In genomic region chr5:92640861-92641260, GRCm38 (mm10) we compare ENCODE assay signal across 25 mouse cellular contexts. TPM values are rescaled to one million over a fixed set of nuclear protein-coding genes. Genes with fewer than 3 reads are reported as not detected.
A peak's percentile ranks its signal among the peaks of the same experiment; 100 is the strongest.
DNase-seq lines count a peak whose midpoint lies in the region; ATAC-seq and TF ChIP-seq lines count a peak whose summit lies in the region.
"Had no signal": no experiment of that assay in that cellular context is flagged by ENCODE, and none has a peak within 500 bp of the region (broad histone marks: within the 10 kb centered on the region; RNA-seq: fewer than 3 reads in every experiment).

No protein-coding gene starts in this region.

- H3K27me3 ChIP-seq in heart, embryonic 10.5 days (ENCODE audit: insufficient read depth, poor library complexity, severe bottlenecking), result no peaks in the 10 kb centered on the region
- no peaks in the 10 kb centered on the region for H3K27me3 ChIP-seq in kidney, adult 2 months (replicated peaks; ENCODE audit: control insufficient read depth, insufficient read depth, low read length)
- H3K27me3 ChIP-seq in kidney, embryonic 16.5 days (ENCODE audit: insufficient read depth, low read length), result no peaks in the 10 kb centered on the region
- H3K27me3 ChIP-seq in kidney, embryonic 15.5 days, result no peaks in the 10 kb centered on the region
- no peaks in the 10 kb centered on the region for H3K27me3 ChIP-seq in liver, adult 2 months (ENCODE audit: control insufficient read depth, insufficient read depth, low read length)
- H3K27me3 ChIP-seq: CH12.LX; embryonic facial prominence, embryonic 12.5 days; forebrain, embryonic 13.5 days had no signal

- no peak overlapping the region for H3K27ac ChIP-seq in heart, embryonic 10.5 days
- no peak overlapping the region for H3K27ac ChIP-seq in kidney, adult 2 months (ENCODE audit: insufficient read depth, low read depth, low read length)
- no peak overlapping the region for H3K27ac ChIP-seq in kidney, embryonic 16.5 days (ENCODE audit: low read length)
- no peak overlapping the region for H3K27ac ChIP-seq in kidney, embryonic 15.5 days
- H3K27ac ChIP-seq in liver, adult 2 months (replicated peaks; ENCODE audit: insufficient read depth, low read depth, low read length), result no peak overlapping the region
- H3K27ac ChIP-seq: embryonic facial prominence, embryonic 10.5 days; embryonic facial prominence, embryonic 12.5 days; forebrain, embryonic 13.5 days had no signal

- no peak overlapping the region for H3K4me3 ChIP-seq in heart, embryonic 10.5 days
- no peak overlapping the region for H3K4me3 ChIP-seq in kidney, adult 2 months (ENCODE audit: insufficient read depth, low read depth, low read length)
- H3K4me3 ChIP-seq in kidney, embryonic 16.5 days (ENCODE audit: low read length), result no peak overlapping the region
- H3K4me3 ChIP-seq in kidney, embryonic 15.5 days (replicated peaks), result no peak overlapping the region
- no peak overlapping the region for H3K4me3 ChIP-seq in liver, adult 2 months (ENCODE audit: insufficient read depth, low read depth, low read length)
- H3K4me3 ChIP-seq: embryonic facial prominence, embryonic 10.5 days; embryonic facial prominence, embryonic 12.5 days; forebrain, embryonic 13.5 days had no signal

- DNase-seq in heart, embryonic 10.5 days (ENCODE audit: low spot score), result peak; percentile 42
- DNase-seq in heart, adult 8-10 months (ENCODE audit: low spot score), result no peak
- DNase-seq in kidney, adult 2 months, result peak; percentile 61
- peak; percentile 57 for DNase-seq in kidney, adult 9 months
- DNase-seq in liver, adult 2 months (ENCODE audit: extremely low read depth, low read depth, low spot score), result peak; percentile 41
- DNase-seq in liver, result no peak
- DNase-seq: adrenal gland, adult 8-10 months; adrenal gland, postnatal 14 days; adrenal gland, postnatal 36 days; B cell, adult 2 months; cerebellum, adult 11-12 months; cerebellum, adult 2 months; cerebellum, adult 9-10 months; cerebellum, postnatal 10 days; cerebellum, postnatal 25 days had no signal

- no peaks in the 10 kb centered on the region for H3K36me3 ChIP-seq in heart, embryonic 10.5 days
- no peaks in the 10 kb centered on the region for H3K36me3 ChIP-seq in kidney, adult 2 months (ENCODE audit: control insufficient read depth, insufficient read depth, low read length)
- no peaks in the 10 kb centered on the region for H3K36me3 ChIP-seq in kidney, embryonic 16.5 days (ENCODE audit: insufficient read depth, low read length)
- H3K36me3 ChIP-seq in kidney, embryonic 15.5 days, result no peaks in the 10 kb centered on the region
- H3K36me3 ChIP-seq in liver, adult 2 months (ENCODE audit: control insufficient read depth, insufficient read depth, low read length), result no peaks in the 10 kb centered on the region
- H3K36me3 ChIP-seq: embryonic facial prominence, embryonic 10.5 days; embryonic facial prominence, embryonic 12.5 days; G1E had no signal

- no peaks in the 10 kb centered on the region for H3K9me3 ChIP-seq in heart, embryonic 10.5 days
- H3K9me3 ChIP-seq in kidney, embryonic 16.5 days (ENCODE audit: low read length), result no peaks in the 10 kb centered on the region
- H3K9me3 ChIP-seq in kidney, embryonic 15.5 days (replicated peaks), result no peaks in the 10 kb centered on the region
- H3K9me3 ChIP-seq: embryonic facial prominence, embryonic 10.5 days; embryonic facial prominence, embryonic 12.5 days; forebrain, embryonic 13.5 days; G1E had no signal

- no peak for TF ChIP-seq CTCF in kidney, adult 2 months (conservative IDR thresholded peaks at IDR 0.05; ENCODE audit: insufficient read depth, insufficient read length, low read depth, low read length)
- TF ChIP-seq CTCF in liver, adult 2 months (IDR thresholded peaks at IDR 0.05; ENCODE audit: low read depth, low read length), result no peak

- 81% methylated on average over 3 of the region's 3 CpGs for WGBS in heart, embryonic 10.5 days
- 68% methylated on average over 3 of the region's 3 CpGs for WGBS in kidney, adult 2 months
- 91% methylated on average over 3 of the region's 3 CpGs for WGBS in kidney, embryonic 16.5 days
- WGBS in kidney, embryonic 15.5 days, result 87% methylated on average over 3 of the region's 3 CpGs
- 41% methylated on average over 3 of the region's 3 CpGs for WGBS in liver, adult 2 months

- ATAC-seq in kidney, embryonic 16.5 days (ENCODE audit: low FRiP score, low TSS enrichment), result no peak
- no peak for ATAC-seq in kidney, embryonic 15.5 days (replicated peaks; ENCODE audit: low FRiP score)
- ATAC-seq: activated CD4-positive, CD25-positive, alpha-beta regulatory T cell, adult 4 months; CD4-positive, CD25-positive, alpha-beta regulatory T cell, adult 4 months; forebrain, embryonic 13.5 days; Patski had no signal

- no peak for TF ChIP-seq POLR2A in kidney, adult 2 months (IDR thresholded peaks at IDR 0.05; ENCODE audit: low read depth, low read length)
- no peak for TF ChIP-seq POLR2A in liver, adult 2 months (IDR thresholded peaks at IDR 0.05; ENCODE audit: extremely low read depth, insufficient read depth, low read length)

- H3K4me2 ChIP-seq in kidney, embryonic 16.5 days (replicated peaks; ENCODE audit: low read depth, low read length), result no peak overlapping the region
- no peak overlapping the region for H3K4me2 ChIP-seq in kidney, embryonic 15.5 days
- H3K4me2 ChIP-seq: embryonic facial prominence, embryonic 12.5 days; forebrain, embryonic 13.5 days had no signal

- H3K79me2 ChIP-seq in liver, adult 2 months (ENCODE audit: control insufficient read depth, insufficient read depth, low read length), result no peaks in the 10 kb centered on the region

- H3K9ac ChIP-seq in kidney, embryonic 16.5 days (replicated peaks; ENCODE audit: low read length), result no peak overlapping the region
- H3K9ac ChIP-seq in kidney, embryonic 15.5 days, result no peak overlapping the region
- H3K9ac ChIP-seq in liver, adult 2 months (ENCODE audit: low read depth, low read length), result no peak overlapping the region
- H3K9ac ChIP-seq: embryonic facial prominence, embryonic 12.5 days; forebrain, embryonic 13.5 days had no signal

- H3K4me1 ChIP-seq in heart, embryonic 10.5 days, result 0 out of 2 replicates have a peak, but pooled peaks cover 3% of the 10 kb centered on the region
- H3K4me1 ChIP-seq in kidney, adult 2 months (ENCODE audit: control insufficient read depth, insufficient read depth, low read length), result no peaks in the 10 kb centered on the region
- H3K4me1 ChIP-seq in kidney, embryonic 16.5 days (ENCODE audit: insufficient read depth, low read length), result no peaks in the 10 kb centered on the region
- no peaks in the 10 kb centered on the region for H3K4me1 ChIP-seq in kidney, embryonic 15.5 days
- H3K4me1 ChIP-seq in liver, adult 2 months (ENCODE audit: control insufficient read depth, insufficient read depth, low read length), result no peaks in the 10 kb centered on the region
- H3K4me1 ChIP-seq: embryonic facial prominence, embryonic 10.5 days; embryonic facial prominence, embryonic 12.5 days; forebrain, embryonic 13.5 days had no signal

RNA-seq across cellular contexts. Expression of gene Ccdc158, which starts 34.2 kb away (rescaled TPM):
- 0.87 and 0.90 TPM in 2 replicates for polyA plus RNA-seq in heart, embryonic 10.5 days (2016; fragmentation: Nextera tagmentation; extraction: Ambion mirVana)
- under 1 TPM in 2 of 4 experiments, not detected in 2; 0.06 to 0.09 TPM for total RNA-seq in heart, adult 8-10 months (2022)
- 0.28 and 0.31 TPM in 2 replicates for polyA plus RNA-seq in kidney, adult 2 months (2012; rRNA removed)
- 1.0 and 1.1 TPM in 2 replicates for polyA plus RNA-seq in kidney, embryonic 16.5 days (2015; fragmentation: Nextera tagmentation; extraction: Ambion mirVana)
- polyA plus RNA-seq in kidney, embryonic 15.5 days (2015; fragmentation: Nextera tagmentation; extraction: Ambion mirVana), result 0.94 and 0.97 TPM in 2 replicates
- 0.37 and 0.40 TPM in 2 replicates for total RNA-seq in liver, adult 2 months (2014; rRNA removed)
- polyA plus RNA-seq in liver, adult 2 months (2012; rRNA removed), result 0.09 and 0.10 TPM in 2 replicates
- total RNA-seq: CH12.LX had no signal
- polyA plus RNA-seq: activated CD4-positive, CD25-positive, alpha-beta regulatory T cell, adult 4 months; CD4-positive, CD25-positive, alpha-beta regulatory T cell, adult 4 months; G1E had no signal

RNA-seq across cellular contexts. Expression of gene Stbd1, which starts 38.0 kb away (rescaled TPM):
- 45.2 and 75.6 TPM in 2 replicates for polyA plus RNA-seq in heart, embryonic 10.5 days (2016; fragmentation: Nextera tagmentation; extraction: Ambion mirVana)
- total RNA-seq in heart, adult 8-10 months (2022), result 1 to 10 TPM in 3 of 4 experiments, under 1 TPM in 1; 0.87 to 2.1 (median 1.4) TPM
- polyA plus RNA-seq in kidney, adult 2 months (2012; rRNA removed), result 4.7 and 6.0 TPM in 2 replicates
- 32.7 and 40.0 TPM in 2 replicates for polyA plus RNA-seq in kidney, embryonic 16.5 days (2015; fragmentation: Nextera tagmentation; extraction: Ambion mirVana)
- polyA plus RNA-seq in kidney, embryonic 15.5 days (2015; fragmentation: Nextera tagmentation; extraction: Ambion mirVana), result 30.7 and 33.5 TPM in 2 replicates
- total RNA-seq in liver, adult 2 months (2014; rRNA removed), result 48.5 and 63.8 TPM in 2 replicates
- polyA plus RNA-seq in liver, adult 2 months (2012; rRNA removed), result 17.8 and 18.2 TPM in 2 replicates
- polyA plus RNA-seq: G1E had no signal

RNA-seq across cellular contexts. Expression of gene Shroom3, which starts 42.4 kb away (rescaled TPM):
- 11.4 and 11.6 TPM in 2 replicates for polyA plus RNA-seq in heart, embryonic 10.5 days (2016; fragmentation: Nextera tagmentation; extraction: Ambion mirVana)
- total RNA-seq in heart, adult 8-10 months (2022), result 10 to 100 TPM; 38.0 to 42.8 (median 40.7) TPM
- polyA plus RNA-seq in kidney, adult 2 months (2012; rRNA removed), result 18.6 and 22.8 TPM in 2 replicates
- polyA plus RNA-seq in kidney, embryonic 16.5 days (2015; fragmentation: Nextera tagmentation; extraction: Ambion mirVana), result 8.1 and 8.3 TPM in 2 replicates
- polyA plus RNA-seq in kidney, embryonic 15.5 days (2015; fragmentation: Nextera tagmentation; extraction: Ambion mirVana), result 7.9 and 8.1 TPM in 2 replicates
- total RNA-seq in liver, adult 2 months (2014; rRNA removed), result 4.1 and 7.0 TPM in 2 replicates
- 3.7 and 4.0 TPM in 2 replicates for polyA plus RNA-seq in liver, adult 2 months (2012; rRNA removed)
- polyA plus RNA-seq: activated CD4-positive, CD25-positive, alpha-beta regulatory T cell, adult 4 months; CD4-positive, CD25-positive, alpha-beta regulatory T cell, adult 4 months; G1E had no signal

Comparison
In these comparisons a context has a peak if more than half of its experiments do, and no peak if none do; other contexts are left out.
1. DNase-seq: peak in heart, embryonic 10.5 days (single experiment), kidney, adult 2 months (single experiment), kidney, adult 9 months (single experiment) and liver, adult 2 months (single experiment); none in heart, adult 8-10 months (single experiment) and liver (single experiment).